Mouse (Mus musculus): ENCODE data around the gene Zranb3. TPM values are rescaled to one million over a fixed set of nuclear protein-coding genes. Genes with fewer than 3 reads are reported as not detected.

The Zranb3 gene
- polyA plus RNA-seq, 1 experiment from 2014 or later: 1.3 TPM

DNA sequence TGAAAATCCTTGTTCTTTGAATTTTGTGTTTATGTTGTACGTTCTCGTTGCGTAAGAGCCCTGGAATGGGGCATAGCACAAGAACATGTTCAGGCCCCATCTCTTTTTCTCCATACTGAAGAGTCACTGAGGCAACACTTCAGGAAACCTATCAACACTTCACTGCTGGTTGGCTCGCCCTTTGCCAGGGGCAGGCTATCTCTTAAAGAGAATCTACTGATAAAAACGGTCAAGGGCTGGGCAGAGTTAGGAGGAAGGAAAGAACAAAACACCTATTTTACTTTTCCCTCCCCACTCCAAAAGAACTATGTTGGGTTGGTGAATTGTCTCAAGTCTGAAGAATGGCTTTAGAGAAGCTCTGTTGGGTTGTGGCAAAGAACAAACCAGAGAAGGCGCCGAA, 55.9 kb downstream of the Zranb3 start:
- Histone ChIP-seq H3K9me3 (ENCODE audit: low read length) (no peaks in the 10 kb centered on the region), H3K36me3 (replicated peaks; ENCODE audit: insufficient read depth, low read length) (no peaks in the 10 kb centered on the region), H3K27me3 (ENCODE audit: insufficient read depth, low read length) (no peaks in the 10 kb centered on the region), H3K4me1 (ENCODE audit: insufficient read depth) (no peaks in the 10 kb centered on the region), H3K27ac (ENCODE audit: low read depth) (no peak overlapping the region), H3K9ac (replicated peaks) (no peak overlapping the region), H3K4me3 (ENCODE audit: low read depth, low read length) (no peak overlapping the region), H3K4me2 (ENCODE audit: low read depth, low read length) (no peak overlapping the region)
- no peak for ATAC-seq
- 83% methylated on average over 7 of the region's 7 CpGs for WGBS (ENCODE audit: insufficient replicate concordance)
- no peak for DNase-seq
- TF ChIP-seq EP300 (IDR thresholded peaks at IDR 0.05; ENCODE audit: low read depth): no peak
- TF ChIP-seq CTCF (IDR thresholded peaks at IDR 0.05; ENCODE audit: low read depth): no peak

DNA sequence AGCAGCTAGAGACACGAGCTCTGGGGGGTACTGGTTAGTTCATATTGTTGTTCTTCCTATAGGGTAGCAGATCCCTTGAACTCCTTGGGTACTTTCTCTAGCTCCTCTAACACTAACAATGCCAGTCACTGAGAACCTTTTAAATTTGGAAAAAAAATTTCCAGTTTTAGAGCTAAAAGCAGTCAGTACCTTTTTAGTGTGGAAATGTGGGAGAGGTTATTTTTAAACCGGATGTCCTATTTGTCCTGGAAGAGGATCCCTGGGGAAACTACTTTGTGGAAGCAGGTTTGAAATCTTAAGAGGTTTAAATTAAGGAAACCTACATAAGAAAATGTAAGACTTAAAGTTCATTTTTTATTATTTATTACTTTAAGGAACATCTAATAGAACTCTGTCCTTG, 56.4 kb downstream of the Zranb3 start:
- ATAC-seq: no peak
- WGBS (ENCODE audit: insufficient replicate concordance): 77% methylated on average over 2 of the region's 2 CpGs
- H3K36me3 ChIP-seq (replicated peaks; ENCODE audit: insufficient read depth, low read length): no peaks in the 10 kb centered on the region

DNA sequence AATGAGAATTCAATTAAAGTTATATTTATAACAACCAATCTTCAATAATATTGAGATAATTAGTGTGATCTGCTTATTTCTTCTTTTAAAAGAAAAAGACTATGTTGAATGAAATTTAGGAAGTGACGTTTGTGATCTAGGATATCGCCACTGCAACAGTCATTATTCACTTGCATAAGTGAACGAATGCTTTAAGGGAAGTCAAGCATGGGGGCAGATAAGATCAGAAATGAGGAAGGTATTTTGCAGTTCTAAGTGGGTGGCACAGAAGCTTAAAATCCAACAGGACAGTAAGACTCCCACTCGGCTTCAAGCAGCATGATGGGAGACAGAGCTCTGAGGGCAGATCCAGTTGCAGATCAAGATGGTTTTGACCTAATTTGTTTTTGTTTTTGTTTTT, 58.7 kb downstream of the Zranb3 start:
- no peaks in the 10 kb centered on the region for H3K27me3 ChIP-seq (ENCODE audit: insufficient read depth, low read length)
- H3K27ac ChIP-seq (ENCODE audit: low read depth): no peak overlapping the region
- H3K4me2 ChIP-seq (ENCODE audit: low read depth, low read length): no peak overlapping the region
- H3K9me3 ChIP-seq (ENCODE audit: low read length): no peaks in the 10 kb centered on the region
- DNase-seq (no peak), ATAC-seq (no peak)
- H3K4me1 ChIP-seq (ENCODE audit: insufficient read depth): no peaks in the 10 kb centered on the region
- H3K9ac ChIP-seq (replicated peaks): no peak overlapping the region
- TF ChIP-seq EP300 (IDR thresholded peaks at IDR 0.05; ENCODE audit: low read depth) (no peak), CTCF (IDR thresholded peaks at IDR 0.05; ENCODE audit: low read depth) (no peak)
- no peak overlapping the region for H3K4me3 ChIP-seq (ENCODE audit: low read depth, low read length)
- H3K36me3 ChIP-seq (replicated peaks; ENCODE audit: insufficient read depth, low read length): no peaks in the 10 kb centered on the region
- WGBS (ENCODE audit: insufficient replicate concordance): 72% methylated on average over 4 of the region's 4 CpGs

More for the DNA sequence above, 56.4 kb downstream of the Zranb3 start:
- Histone ChIP-seq H3K4me1 (ENCODE audit: insufficient read depth) (no peaks in the 10 kb centered on the region), H3K4me2 (ENCODE audit: low read depth, low read length) (no peak overlapping the region), H3K27me3 (ENCODE audit: insufficient read depth, low read length) (no peaks in the 10 kb centered on the region), H3K9ac (replicated peaks) (no peak overlapping the region), H3K27ac (ENCODE audit: low read depth) (no peak overlapping the region), H3K4me3 (ENCODE audit: low read depth, low read length) (no peak overlapping the region), H3K9me3 (ENCODE audit: low read length) (no peaks in the 10 kb centered on the region)
- no peak for TF ChIP-seq CTCF (IDR thresholded peaks at IDR 0.05; ENCODE audit: low read depth)
- no peak for TF ChIP-seq EP300 (IDR thresholded peaks at IDR 0.05; ENCODE audit: low read depth)
- no peak for DNase-seq

- TF ChIP-seq EP300 (IDR thresholded peaks at IDR 0.05; ENCODE audit: low read depth) (no peak), CTCF (IDR thresholded peaks at IDR 0.05; ENCODE audit: low read depth) (no peak)
- DNase-seq: no peak
- H3K27me3 ChIP-seq (ENCODE audit: insufficient read depth, low read length): no peaks in the 10 kb centered on the region
- H3K4me2 ChIP-seq (ENCODE audit: low read depth, low read length): no peak overlapping the region
- H3K36me3 ChIP-seq (replicated peaks; ENCODE audit: insufficient read depth, low read length): no peaks in the 10 kb centered on the region
- H3K4me1 ChIP-seq (ENCODE audit: insufficient read depth): no peaks in the 10 kb centered on the region
- ATAC-seq: no peak
- H3K9ac ChIP-seq (replicated peaks): no peak overlapping the region
- H3K9me3 ChIP-seq (ENCODE audit: low read length): no peaks in the 10 kb centered on the region
- H3K27ac ChIP-seq (ENCODE audit: low read depth): no peak overlapping the region
- H3K4me3 ChIP-seq (ENCODE audit: low read depth, low read length): no peak overlapping the region
- WGBS (ENCODE audit: insufficient replicate concordance): 80% methylated on average over 6 of the region's 6 CpGs
Observed at GRCm38 (mm10) chr1:128036296-128036695, 66.6 kb downstream of the Zranb3 start.

DNA sequence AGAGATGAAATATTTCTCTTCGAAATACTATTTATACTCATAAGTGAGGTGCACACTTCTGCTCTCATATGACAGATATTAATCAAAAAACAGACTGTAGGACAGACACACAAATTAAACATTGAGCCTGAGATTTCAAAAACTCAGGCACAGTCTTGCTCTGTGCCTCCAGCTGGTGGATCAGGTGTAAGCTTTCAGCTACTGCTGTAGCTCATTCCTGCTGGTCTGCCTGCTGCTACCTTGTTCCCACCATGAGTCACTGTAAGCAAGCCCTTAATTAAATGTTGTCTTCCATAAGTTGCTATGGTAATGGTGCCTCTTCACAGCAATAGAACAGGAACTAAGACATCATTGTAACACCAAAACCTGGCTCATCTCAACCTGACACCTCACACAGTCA, 70.7 kb downstream of the Zranb3 start:
- Histone ChIP-seq H3K9me3 (ENCODE audit: low read length) (no peaks in the 10 kb centered on the region), H3K4me1 (ENCODE audit: insufficient read depth) (no peaks in the 10 kb centered on the region), H3K4me2 (ENCODE audit: low read depth, low read length) (no peak overlapping the region), H3K36me3 (replicated peaks; ENCODE audit: insufficient read depth, low read length) (no peaks in the 10 kb centered on the region), H3K27ac (ENCODE audit: low read depth) (no peak overlapping the region), H3K27me3 (ENCODE audit: insufficient read depth, low read length) (no peaks in the 10 kb centered on the region), H3K9ac (replicated peaks) (no peak overlapping the region), H3K4me3 (ENCODE audit: low read depth, low read length) (no peak overlapping the region)
- DNase-seq (no peak), ATAC-seq (no peak)
- TF ChIP-seq EP300 (IDR thresholded peaks at IDR 0.05; ENCODE audit: low read depth) (no peak), CTCF (IDR thresholded peaks at IDR 0.05; ENCODE audit: low read depth) (no peak)
- WGBS (ENCODE audit: insufficient replicate concordance): 93% methylated on average over 1 of the region's 1 CpGs

DNA sequence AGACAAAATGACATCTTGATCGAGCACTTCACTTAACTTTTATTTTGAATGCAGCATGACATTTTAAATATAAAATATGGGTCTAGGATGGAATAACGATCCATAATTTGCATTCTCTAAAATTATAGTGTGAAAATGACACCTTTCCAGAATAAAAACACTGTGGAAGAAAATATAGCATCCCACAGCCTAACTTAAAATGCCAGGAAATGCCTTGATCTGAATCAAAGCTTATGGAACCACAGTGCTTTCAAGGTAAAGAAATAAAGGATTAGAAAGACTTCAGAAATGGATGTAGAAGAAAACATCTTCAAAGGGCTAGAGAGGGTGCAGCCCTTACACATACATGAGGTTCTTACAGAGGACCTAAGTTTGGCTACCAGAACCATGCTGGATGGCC, 71.3 kb downstream of the Zranb3 start:
- H3K9ac ChIP-seq (replicated peaks): no peak overlapping the region
- no peaks in the 10 kb centered on the region for H3K9me3 ChIP-seq (ENCODE audit: low read length)

More for the DNA sequence above, 71.3 kb downstream of the Zranb3 start:
- no peaks in the 10 kb centered on the region for H3K4me1 ChIP-seq (ENCODE audit: insufficient read depth)
- no peak overlapping the region for H3K4me3 ChIP-seq (ENCODE audit: low read depth, low read length)
- WGBS (ENCODE audit: insufficient replicate concordance): 79% methylated on average over 2 of the region's 2 CpGs
- TF ChIP-seq CTCF (IDR thresholded peaks at IDR 0.05; ENCODE audit: low read depth) (no peak), EP300 (IDR thresholded peaks at IDR 0.05; ENCODE audit: low read depth) (no peak)
- ATAC-seq (no peak), DNase-seq (no peak)
- H3K4me2 ChIP-seq (ENCODE audit: low read depth, low read length): no peak overlapping the region
- no peak overlapping the region for H3K27ac ChIP-seq (ENCODE audit: low read depth)
- H3K36me3 ChIP-seq (replicated peaks; ENCODE audit: insufficient read depth, low read length): no peaks in the 10 kb centered on the region
- H3K27me3 ChIP-seq (ENCODE audit: insufficient read depth, low read length): no peaks in the 10 kb centered on the region

Measured in liver, postnatal 0 days (tissue).